Mouse (Mus musculus) spleen, adult 2 months (tissue): Measurements from ENCODE around the gene Lrrk2.
A peak's percentile ranks its signal among the peaks of the same experiment; 100 is the strongest.

Source experiments
- CTCF ChIP-seq: fragments of 200-500 bp; IDR thresholded peaks from 2 replicates; pipeline ENCODE4 v1.5.1; 2011; ENCODE audit warnings: mild to moderate bottlenecking, inconsistent platforms; ENCODE audit not compliant: insufficient read depth, insufficient read length, insufficient replicate concordance; ENCODE audit errors: extremely low read depth
- POLR2A ChIP-seq: fragments of 200-500 bp; IDR thresholded peaks from 2 replicates; pipeline ENCODE4 v1.6.1; 2011; ENCODE audit warnings: low read depth, low read length, inconsistent platforms

DNA sequence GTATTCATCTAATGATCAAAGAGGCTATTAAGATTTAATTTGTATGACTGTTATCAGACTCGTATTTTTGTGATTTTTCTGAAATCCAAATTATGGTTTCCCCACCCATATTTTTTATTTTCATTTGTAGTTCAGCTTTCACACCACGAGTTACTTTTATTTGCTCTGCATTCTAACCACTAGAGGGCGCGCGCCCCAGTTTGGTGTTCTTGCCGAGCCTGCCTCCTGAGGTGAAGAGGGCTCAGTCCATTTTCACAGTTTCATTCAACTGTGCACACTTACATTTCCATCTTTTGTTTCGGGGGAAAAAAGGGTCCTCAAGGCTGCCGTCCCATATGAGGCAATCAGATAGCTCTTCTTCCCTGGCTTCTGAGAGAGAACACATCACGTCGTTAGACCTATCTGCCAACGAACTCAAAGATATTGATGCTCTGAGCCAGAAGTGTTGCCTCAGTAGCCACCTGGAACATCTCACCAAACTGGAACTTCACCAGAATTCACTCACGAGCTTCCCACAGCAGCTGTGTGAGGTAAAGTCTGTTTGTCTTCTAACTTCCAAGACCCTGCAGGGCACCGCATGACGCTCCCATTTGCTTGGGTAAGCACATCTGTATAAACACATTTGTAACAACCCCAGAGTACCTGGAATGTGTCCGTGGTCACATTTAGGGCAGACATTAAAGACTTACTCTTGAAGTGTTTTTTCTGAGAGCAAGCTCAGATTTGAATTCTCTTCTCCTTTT is 64.0 kb downstream of the Lrrk2 start:
- no peak for TF ChIP-seq POLR2A
- TF ChIP-seq CTCF: peak; percentile 59; the same call in 1 of the 2 replicates
